Mouse (Mus musculus) bone marrow, adult 2 months (tissue): ENCODE results near the gene Acsl6. TPM values are rescaled to one million over a fixed set of nuclear protein-coding genes. Genes with fewer than 3 reads are reported as not detected.

ENCODE experiments used
- H3K27ac ChIP-seq: fragments of 200-500 bp; 2 replicates; pipeline ENCODE4 v1.5.1; 2012; ENCODE audit warnings: low read depth, mild to moderate bottlenecking, control low read depth, inconsistent platforms, low read length; ENCODE audit not compliant: control insufficient read depth, poor library complexity, insufficient read depth
- H3K4me1 ChIP-seq: fragments of 200-500 bp; 2 replicates; pipeline ENCODE4 v1.6.1; 2011; ENCODE audit warnings: low read length; ENCODE audit not compliant: control insufficient read depth, insufficient read depth
- H3K4me3 ChIP-seq: fragments of 200-500 bp; replicated peaks from 2 replicates; pipeline ENCODE3; 2011; ENCODE audit warnings: mild to moderate bottlenecking, low read depth, low read length, control low read depth; ENCODE audit not compliant: control insufficient read depth
- CTCF ChIP-seq: fragments of 200-500 bp; IDR thresholded peaks from 2 replicates; pipeline ENCODE4 v1.5.1; 2011; ENCODE audit warnings: low read length, control low read depth; ENCODE audit not compliant: control insufficient read depth, insufficient read depth
- POLR2A ChIP-seq: fragments of 200-500 bp; IDR thresholded peaks from 2 replicates; pipeline ENCODE4 v1.6.1; 2011; ENCODE audit warnings: low read depth, mild to moderate bottlenecking, control low read depth, low read length, borderline replicate concordance; ENCODE audit not compliant: control insufficient read depth
- WGBS: fragments of 180-500 bp; shearing (Covaris S2); methylation state at CpG from one replicate; pipeline ENCODE4 v1.1.7; 2018; 5-methylcytosine and 5-hydroxymethylcytosine counted together
- polyA plus RNA-seq: library from polyadenylated mRNA; stranded (reverse); fragments of >200 nt; gene quantifications from 2 replicates; pipeline ENCODE4 v1.2.4, GENCODE M21; 2011; ENCODE audit warnings: low replicate concordance; ENCODE audit not compliant: missing spikeins, insufficient read depth, insufficient read length

Gene Acsl6
- polyA plus RNA-seq, 1 experiment, result 4.1 TPM

DNA sequence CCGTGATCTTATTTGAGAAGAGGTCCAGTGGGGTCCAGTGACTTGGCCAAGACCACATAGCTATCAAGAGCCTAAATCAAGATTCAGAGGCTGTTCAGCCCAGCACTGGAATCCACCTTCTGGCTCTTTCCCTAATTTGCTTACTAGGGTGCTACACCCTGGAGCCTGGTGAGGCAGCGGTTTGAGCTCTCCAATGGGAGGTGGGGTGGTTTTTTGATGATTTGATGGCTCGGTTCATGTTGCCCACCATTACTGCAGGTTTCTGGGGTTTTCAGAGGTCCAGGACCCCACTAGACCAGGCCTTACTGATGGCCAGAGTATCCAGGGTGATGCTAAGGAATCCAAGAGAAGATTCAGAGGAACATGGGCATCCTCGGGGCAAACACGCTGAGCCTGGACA is 11.7 kb downstream of the Acsl6 start:
- no peaks in the 10 kb centered on the region for H3K4me1 ChIP-seq
- TF ChIP-seq CTCF (no peak), POLR2A (no peak)
- no peak overlapping the region for H3K27ac ChIP-seq
- H3K4me3 ChIP-seq, result no peak overlapping the region
- 86% methylated on average over 5 of the region's 5 CpGs for WGBS

DNA sequence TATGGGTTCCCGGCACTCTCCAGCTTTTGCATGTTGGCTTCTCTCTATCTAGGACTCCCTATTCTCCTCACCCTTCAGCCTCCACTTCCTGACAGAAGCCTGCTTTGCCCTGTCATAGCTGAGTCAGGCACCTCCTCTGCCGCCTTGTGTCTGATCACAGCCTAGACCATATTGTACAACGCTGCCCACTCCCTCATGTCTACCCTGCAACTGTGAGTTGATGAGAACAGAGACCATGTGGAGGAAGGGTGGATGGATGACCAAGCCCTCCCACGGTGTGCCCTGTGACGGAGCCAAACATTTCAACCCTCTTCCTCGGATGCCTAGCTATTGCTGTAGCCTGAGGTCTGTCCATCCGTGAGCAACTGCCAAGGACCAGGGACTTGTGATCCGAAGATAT is 13.8 kb downstream of the Acsl6 start:
- H3K27ac ChIP-seq, result no peak overlapping the region
- WGBS, result 89% methylated on average over 8 of the region's 8 CpGs
- TF ChIP-seq CTCF (no peak), POLR2A (no peak)
- H3K4me3 ChIP-seq, result no peak overlapping the region
- H3K4me1 ChIP-seq, result no peaks in the 10 kb centered on the region

GRCm38 (mm10) chr11:54317795-54318194 is 14.2 kb downstream of the Acsl6 start:
- Histone ChIP-seq H3K4me1 (no peaks in the 10 kb centered on the region), H3K27ac (no peak overlapping the region), H3K4me3 (no peak overlapping the region)
- WGBS, result 56% methylated on average over 3 of the region's 3 CpGs
- TF ChIP-seq CTCF, result no peak
- no peak for TF ChIP-seq POLR2A

GRCm38 (mm10) chr11:54321802-54322532 is 18.4 kb downstream of the Acsl6 start:
- H3K4me1 ChIP-seq, result no peaks in the 10 kb centered on the region
- no peak for TF ChIP-seq POLR2A
- no peak for TF ChIP-seq CTCF
- H3K4me3 ChIP-seq, result no peak overlapping the region
- WGBS, result 52% methylated on average over 5 of the region's 5 CpGs
- no peak overlapping the region for H3K27ac ChIP-seq

DNA sequence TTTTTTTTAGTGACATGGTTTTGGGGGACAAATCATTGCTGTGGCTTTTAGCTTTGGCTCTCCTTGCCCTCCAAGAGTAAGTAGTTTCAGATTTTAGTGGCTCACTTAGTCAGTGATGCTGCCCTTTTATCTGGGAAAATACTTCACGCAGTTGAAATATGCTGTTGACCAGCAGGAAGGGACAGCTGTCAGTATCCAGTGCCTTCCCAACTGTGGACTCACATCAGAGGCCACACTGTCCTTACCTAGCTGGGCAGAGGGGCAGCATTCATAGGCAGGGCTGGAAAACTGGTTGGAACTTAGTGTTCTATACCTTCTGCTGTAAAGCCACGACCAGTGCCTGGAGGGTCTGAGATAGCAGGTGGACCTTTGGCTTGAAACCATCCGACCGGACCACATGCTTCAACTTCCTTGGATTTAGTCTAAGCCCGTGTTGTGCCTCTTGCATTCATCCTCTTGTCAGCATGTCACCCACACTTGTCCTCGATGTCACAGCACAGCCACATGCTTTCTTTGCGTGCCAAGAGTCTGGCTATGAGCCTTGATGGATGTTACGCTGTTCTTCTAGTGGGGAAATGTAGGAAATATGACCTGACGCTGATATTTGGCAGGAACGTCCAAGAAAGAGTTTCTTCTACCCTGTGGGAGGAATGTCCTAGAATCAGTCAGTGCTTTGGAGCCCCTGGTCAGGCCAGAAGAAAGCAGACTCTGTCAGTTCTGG is 28.0 kb downstream of the Acsl6 start:
- TF ChIP-seq POLR2A, result no peak
- TF ChIP-seq CTCF, result no peak
- Histone ChIP-seq H3K27ac (no peak overlapping the region), H3K4me3 (no peak overlapping the region), H3K4me1 (no peaks in the 10 kb centered on the region)
- WGBS, result 76% methylated on average over 10 of the region's 10 CpGs

- TF ChIP-seq CTCF, result no peak
- no peak for TF ChIP-seq POLR2A
- Histone ChIP-seq H3K4me1 (no peaks in the 10 kb centered on the region), H3K27ac (no peak overlapping the region)
Observed at GRCm38 (mm10) chr11:54336165-54336707, 32.6 kb downstream of the Acsl6 start.

GRCm38 (mm10) chr11:54343703-54344102 is 40.1 kb downstream of the Acsl6 start:
- Histone ChIP-seq H3K4me3 (no peak overlapping the region), H3K27ac (no peak overlapping the region)
- 30% methylated on average over 4 of the region's 4 CpGs for WGBS

More at GRCm38 (mm10) chr11:54336165-54336707, 32.6 kb downstream of the Acsl6 start:
- H3K4me3 ChIP-seq, result no peak overlapping the region
- 7% methylated on average over 13 of the region's 13 CpGs for WGBS

DNA sequence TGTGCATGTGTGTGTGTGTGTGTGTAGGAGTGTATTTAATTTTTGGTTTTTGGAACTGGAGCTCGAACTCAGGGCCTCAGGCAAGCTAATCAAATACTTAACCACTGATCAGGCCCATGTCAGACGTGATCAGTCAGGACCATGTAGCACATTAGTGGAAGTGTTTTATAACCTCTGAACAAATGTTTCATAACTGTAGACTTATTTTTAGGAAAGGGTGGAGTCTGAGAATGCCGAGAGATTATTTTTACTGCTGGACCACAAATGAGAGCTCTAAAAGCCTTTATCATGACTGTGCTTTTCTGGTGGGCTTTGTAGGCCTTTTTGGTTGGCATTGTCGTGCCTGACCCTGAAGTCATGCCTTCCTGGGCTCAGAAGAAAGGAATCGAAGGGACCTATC is 48.1 kb downstream of the Acsl6 start:
- Histone ChIP-seq H3K4me3 (no peak overlapping the region), H3K27ac (no peak overlapping the region), H3K4me1 (no peaks in the 10 kb centered on the region)
- TF ChIP-seq POLR2A, result no peak
- no peak for TF ChIP-seq CTCF
- WGBS, result 29% methylated on average over 5 of the region's 5 CpGs

More at GRCm38 (mm10) chr11:54343703-54344102, 40.1 kb downstream of the Acsl6 start:
- H3K4me1 ChIP-seq, result no peaks in the 10 kb centered on the region
- TF ChIP-seq CTCF (no peak), POLR2A (no peak)

- Histone ChIP-seq H3K27ac (no peak overlapping the region), H3K4me1 (no peaks in the 10 kb centered on the region), H3K4me3 (no peak overlapping the region)
- TF ChIP-seq CTCF (no peak), POLR2A (no peak)
- 93% methylated on average over 8 of the region's 8 CpGs for WGBS
Observed at GRCm38 (mm10) chr11:54353121-54353576, 49.6 kb downstream of the Acsl6 start.
